19 mouse cellular contexts compared by ENCODE assay signal in genomic region chr3:143007047-143007446, GRCm38 (mm10).
DNase-seq lines count a peak whose midpoint lies in the region; ATAC-seq lines count a peak whose summit lies in the region.
"Had no signal": no experiment of that assay in that cellular context is flagged by ENCODE, and none has a peak within 500 bp of the region (broad histone marks: within the 10 kb centered on the region; RNA-seq: fewer than 3 reads in every experiment).

No protein-coding gene starts in this region.

- H3K4me3 ChIP-seq in embryonic facial prominence, embryonic 14.5 days (ENCODE audit: low read depth, low read length) = no peak overlapping the region
- H3K4me3 ChIP-seq in embryonic facial prominence, embryonic 10.5 days = no peak overlapping the region
- H3K4me3 ChIP-seq in lung, embryonic 16.5 days (ENCODE audit: low read length) = no peak overlapping the region
- H3K4me3 ChIP-seq in stomach, embryonic 14.5 days (ENCODE audit: low read depth, low read length) = no peak overlapping the region
- H3K4me3 ChIP-seq in stomach, embryonic 16.5 days (replicated peaks; ENCODE audit: low read length) = no peak overlapping the region
- no peak overlapping the region for H3K4me3 ChIP-seq in kidney, embryonic 14.5 days (ENCODE audit: low read length)
- H3K4me3 ChIP-seq: embryonic facial prominence, embryonic 13.5 days; forebrain, embryonic 13.5 days; forebrain, embryonic 15.5 days had no signal

- H3K27me3 ChIP-seq in embryonic facial prominence, embryonic 14.5 days (replicated peaks; ENCODE audit: control insufficient read depth, insufficient read depth, low read length) = no peaks in the 10 kb centered on the region
- no peaks in the 10 kb centered on the region for H3K27me3 ChIP-seq in embryonic facial prominence, embryonic 10.5 days (replicated peaks; ENCODE audit: low read depth, poor library complexity, severe bottlenecking)
- no peaks in the 10 kb centered on the region for H3K27me3 ChIP-seq in lung, embryonic 16.5 days (ENCODE audit: control insufficient read depth, insufficient read depth, low read depth, low read length)
- no peaks in the 10 kb centered on the region for H3K27me3 ChIP-seq in stomach, embryonic 14.5 days (ENCODE audit: control insufficient read depth, insufficient read depth, low read length)
- no peaks in the 10 kb centered on the region for H3K27me3 ChIP-seq in stomach, embryonic 16.5 days (ENCODE audit: control insufficient read depth, insufficient read depth, low read length)
- no peaks in the 10 kb centered on the region for H3K27me3 ChIP-seq in kidney, embryonic 14.5 days (ENCODE audit: control insufficient read depth, insufficient read depth, low read length)
- H3K27me3 ChIP-seq: embryonic facial prominence, embryonic 13.5 days; forebrain, embryonic 13.5 days; forebrain, embryonic 15.5 days had no signal

- peak; percentile 17 for DNase-seq in embryonic facial prominence, embryonic 14.5 days (ENCODE audit: low spot score)
- no peak for DNase-seq in embryonic facial prominence, embryonic 10.5 days (ENCODE audit: low spot score)
- no peak for DNase-seq in lung, postnatal 10 days
- DNase-seq in adipocyte (ENCODE audit: low spot score) = no peak
- DNase-seq: adrenal gland, postnatal 14 days; adrenal gland, postnatal 36 days; cerebellum, adult 11-12 months; cerebellum, adult 2 months; cerebellum, adult 9-10 months; cerebellum, postnatal 10 days; cerebellum, postnatal 25 days; forebrain, postnatal 0 days had no signal

- ATAC-seq in embryonic facial prominence, embryonic 14.5 days (ENCODE audit: low read depth) = no peak
- ATAC-seq in lung, embryonic 16.5 days (ENCODE audit: low read depth) = peak; percentile 78; the same call in 1 of the 2 replicates
- peak; percentile 58; the same call in 1 of the 2 replicates for ATAC-seq in stomach, embryonic 14.5 days (ENCODE audit: insufficient number of reproducible peaks, insufficient read depth, low FRiP score, low read depth)
- peak; percentile 82 for ATAC-seq in stomach, embryonic 16.5 days (ENCODE audit: insufficient read depth, low FRiP score)
- no peak for ATAC-seq in kidney, embryonic 14.5 days (ENCODE audit: low FRiP score, low TSS enrichment)
- ATAC-seq: forebrain, embryonic 13.5 days; forebrain, embryonic 15.5 days; forebrain, postnatal 0 days had no signal

- H3K9ac ChIP-seq in embryonic facial prominence, embryonic 14.5 days (ENCODE audit: low read depth, low read length) = no peak overlapping the region
- H3K9ac ChIP-seq in lung, embryonic 16.5 days (ENCODE audit: low read length) = no peak overlapping the region
- no peak overlapping the region for H3K9ac ChIP-seq in stomach, embryonic 14.5 days (replicated peaks; ENCODE audit: low read depth, low read length)
- H3K9ac ChIP-seq in stomach, embryonic 16.5 days (ENCODE audit: low read length) = no peak overlapping the region
- no peak overlapping the region for H3K9ac ChIP-seq in kidney, embryonic 14.5 days (ENCODE audit: low read depth, low read length)
- H3K9ac ChIP-seq: embryonic facial prominence, embryonic 13.5 days; forebrain, embryonic 13.5 days; forebrain, embryonic 15.5 days; forebrain, postnatal 0 days had no signal

- H3K27ac ChIP-seq in embryonic facial prominence, embryonic 14.5 days (replicated peaks; ENCODE audit: low read depth, low read length) = no peak overlapping the region
- no peak overlapping the region for H3K27ac ChIP-seq in embryonic facial prominence, embryonic 10.5 days (replicated peaks)
- H3K27ac ChIP-seq in lung, embryonic 16.5 days (ENCODE audit: low read length) = no peak overlapping the region
- H3K27ac ChIP-seq in stomach, embryonic 14.5 days (ENCODE audit: low read length) = no peak overlapping the region
- H3K27ac ChIP-seq in stomach, embryonic 16.5 days (ENCODE audit: low read length) = no peak overlapping the region
- H3K27ac ChIP-seq in kidney, embryonic 14.5 days (ENCODE audit: low read depth, low read length) = no peak overlapping the region
- H3K27ac ChIP-seq: embryonic facial prominence, embryonic 13.5 days; forebrain, embryonic 13.5 days; forebrain, embryonic 15.5 days had no signal

- 65% methylated on average over 3 of the region's 3 CpGs for WGBS in embryonic facial prominence, embryonic 14.5 days
- WGBS in embryonic facial prominence, embryonic 10.5 days = 89% methylated on average over 3 of the region's 3 CpGs
- 36% methylated on average over 3 of the region's 3 CpGs for WGBS in lung, embryonic 16.5 days
- WGBS in stomach, embryonic 14.5 days = 47% methylated on average over 3 of the region's 3 CpGs
- WGBS in stomach, embryonic 16.5 days = 43% methylated on average over 3 of the region's 3 CpGs
- 86% methylated on average over 3 of the region's 3 CpGs for WGBS in kidney, embryonic 14.5 days

- H3K9me3 ChIP-seq in embryonic facial prominence, embryonic 14.5 days (ENCODE audit: control insufficient read depth, low read length) = no peaks in the 10 kb centered on the region
- H3K9me3 ChIP-seq in embryonic facial prominence, embryonic 10.5 days = no peaks in the 10 kb centered on the region
- no peaks in the 10 kb centered on the region for H3K9me3 ChIP-seq in lung, embryonic 16.5 days (ENCODE audit: control insufficient read depth, low read length)
- no peaks in the 10 kb centered on the region for H3K9me3 ChIP-seq in stomach, embryonic 14.5 days (ENCODE audit: control insufficient read depth, low read depth, low read length)
- no peaks in the 10 kb centered on the region for H3K9me3 ChIP-seq in stomach, embryonic 16.5 days (replicated peaks; ENCODE audit: control insufficient read depth, low read length)
- no peaks in the 10 kb centered on the region for H3K9me3 ChIP-seq in kidney, embryonic 14.5 days (ENCODE audit: control insufficient read depth, low read length)
- H3K9me3 ChIP-seq: embryonic facial prominence, embryonic 13.5 days; forebrain, embryonic 13.5 days; forebrain, embryonic 15.5 days had no signal

- no peaks in the 10 kb centered on the region for H3K4me1 ChIP-seq in embryonic facial prominence, embryonic 14.5 days (ENCODE audit: control insufficient read depth, insufficient read depth, low read length)
- H3K4me1 ChIP-seq in embryonic facial prominence, embryonic 10.5 days = no peaks in the 10 kb centered on the region
- no peaks in the 10 kb centered on the region for H3K4me1 ChIP-seq in lung, embryonic 16.5 days (replicated peaks; ENCODE audit: control insufficient read depth, insufficient read depth, low read length)
- H3K4me1 ChIP-seq in stomach, embryonic 14.5 days (ENCODE audit: control insufficient read depth, insufficient read depth, low read length) = no peaks in the 10 kb centered on the region
- H3K4me1 ChIP-seq in stomach, embryonic 16.5 days (ENCODE audit: control insufficient read depth, insufficient read depth, low read length) = no peaks in the 10 kb centered on the region
- no peaks in the 10 kb centered on the region for H3K4me1 ChIP-seq in kidney, embryonic 14.5 days (ENCODE audit: control insufficient read depth, insufficient read depth, low read length)
- H3K4me1 ChIP-seq: embryonic facial prominence, embryonic 13.5 days; forebrain, embryonic 13.5 days; forebrain, embryonic 15.5 days had no signal

- no peak overlapping the region for H3K4me2 ChIP-seq in embryonic facial prominence, embryonic 14.5 days (ENCODE audit: low read depth, low read length)
- H3K4me2 ChIP-seq in lung, embryonic 16.5 days (ENCODE audit: low read depth, low read length) = no peak overlapping the region
- H3K4me2 ChIP-seq in stomach, embryonic 14.5 days (replicated peaks; ENCODE audit: low read depth, low read length) = no peak overlapping the region
- no peak overlapping the region for H3K4me2 ChIP-seq in stomach, embryonic 16.5 days (ENCODE audit: low read depth, low read length)
- H3K4me2 ChIP-seq in kidney, embryonic 14.5 days (replicated peaks; ENCODE audit: low read depth, low read length) = no peak overlapping the region
- H3K4me2 ChIP-seq: embryonic facial prominence, embryonic 13.5 days; forebrain, embryonic 13.5 days; forebrain, embryonic 15.5 days had no signal

- no peaks in the 10 kb centered on the region for H3K36me3 ChIP-seq in embryonic facial prominence, embryonic 14.5 days (ENCODE audit: control insufficient read depth, insufficient read depth, low read length)
- no peaks in the 10 kb centered on the region for H3K36me3 ChIP-seq in embryonic facial prominence, embryonic 10.5 days (replicated peaks)
- no peaks in the 10 kb centered on the region for H3K36me3 ChIP-seq in lung, embryonic 16.5 days (ENCODE audit: control insufficient read depth, insufficient read depth, low read length)
- H3K36me3 ChIP-seq in stomach, embryonic 14.5 days (ENCODE audit: control insufficient read depth, insufficient read depth, low read length) = no peaks in the 10 kb centered on the region
- no peaks in the 10 kb centered on the region for H3K36me3 ChIP-seq in stomach, embryonic 16.5 days (ENCODE audit: control insufficient read depth, insufficient read depth, low read length)
- no peaks in the 10 kb centered on the region for H3K36me3 ChIP-seq in kidney, embryonic 14.5 days (ENCODE audit: control insufficient read depth, insufficient read depth, low read length)
- H3K36me3 ChIP-seq: embryonic facial prominence, embryonic 13.5 days; forebrain, embryonic 15.5 days had no signal

Comparison
In these comparisons a context has a peak if more than half of its experiments do, and no peak if none do; other contexts are left out.
1. ATAC-seq: peak in lung, embryonic 16.5 days (single experiment), stomach, embryonic 14.5 days (single experiment) and stomach, embryonic 16.5 days (single experiment); none in embryonic facial prominence, embryonic 14.5 days (single experiment) and kidney, embryonic 14.5 days (single experiment).